ENCODE assay signal across 13 mouse cellular contexts in genomic region chr9:95541650-95542432, GRCm38 (mm10). TPM values are rescaled to one million over a fixed set of nuclear protein-coding genes. Genes with fewer than 3 reads are reported as not detected.
DNase-seq lines count a peak whose midpoint lies in the region; ATAC-seq lines count a peak whose summit lies in the region.
"Had no signal": no experiment of that assay in that cellular context is flagged by ENCODE, and none has a peak within 500 bp of the region (broad histone marks: within the 10 kb centered on the region; RNA-seq: fewer than 3 reads in every experiment).

No protein-coding gene starts in this region.

- H3K36me3 ChIP-seq in embryonic facial prominence, embryonic 12.5 days = no peaks in the 10 kb centered on the region
- no peaks in the 10 kb centered on the region for H3K36me3 ChIP-seq in embryonic facial prominence, embryonic 10.5 days (replicated peaks)
- H3K36me3 ChIP-seq in kidney, embryonic 16.5 days (ENCODE audit: insufficient read depth, low read length) = no peaks in the 10 kb centered on the region
- H3K36me3 ChIP-seq in midbrain, embryonic 14.5 days (ENCODE audit: control insufficient read depth, insufficient read depth, low read length) = no peaks in the 10 kb centered on the region
- H3K36me3 ChIP-seq: embryonic facial prominence, embryonic 15.5 days; limb, embryonic 13.5 days had no signal

- H3K4me3 ChIP-seq in embryonic facial prominence, embryonic 12.5 days = no peak overlapping the region
- no peak overlapping the region for H3K4me3 ChIP-seq in embryonic facial prominence, embryonic 10.5 days
- H3K4me3 ChIP-seq in kidney, embryonic 16.5 days (ENCODE audit: low read length) = no peak overlapping the region
- no peak overlapping the region for H3K4me3 ChIP-seq in midbrain, embryonic 14.5 days (replicated peaks; ENCODE audit: low read depth, low read length)
- H3K4me3 ChIP-seq: embryonic facial prominence, embryonic 15.5 days; limb, embryonic 13.5 days had no signal

- H3K9ac ChIP-seq in embryonic facial prominence, embryonic 12.5 days = peak overlapping the region; percentile 24; the same call in 1 of the 2 replicates
- no peak overlapping the region for H3K9ac ChIP-seq in kidney, embryonic 16.5 days (replicated peaks; ENCODE audit: low read length)
- H3K9ac ChIP-seq in midbrain, embryonic 14.5 days (replicated peaks; ENCODE audit: low read length) = no peak overlapping the region
- H3K9ac ChIP-seq: embryonic facial prominence, embryonic 15.5 days; limb, embryonic 13.5 days had no signal

- no peak overlapping the region for H3K27ac ChIP-seq in embryonic facial prominence, embryonic 12.5 days
- no peak overlapping the region for H3K27ac ChIP-seq in embryonic facial prominence, embryonic 10.5 days (replicated peaks)
- no peak overlapping the region for H3K27ac ChIP-seq in kidney, embryonic 16.5 days (ENCODE audit: low read length)
- H3K27ac ChIP-seq in midbrain, embryonic 14.5 days (replicated peaks; ENCODE audit: low read depth, low read length) = peak overlapping the region; percentile 66
- H3K27ac ChIP-seq: embryonic facial prominence, embryonic 15.5 days; limb, embryonic 13.5 days had no signal

- WGBS in embryonic facial prominence, embryonic 12.5 days = 66% methylated on average over 15 of the region's 15 CpGs
- 78% methylated on average over 15 of the region's 15 CpGs for WGBS in embryonic facial prominence, embryonic 10.5 days
- WGBS in kidney, embryonic 16.5 days = 69% methylated on average over 15 of the region's 15 CpGs
- WGBS in midbrain, embryonic 14.5 days = 56% methylated on average over 15 of the region's 15 CpGs

- no peaks in the 10 kb centered on the region for H3K9me3 ChIP-seq in embryonic facial prominence, embryonic 12.5 days
- H3K9me3 ChIP-seq in embryonic facial prominence, embryonic 10.5 days = no peaks in the 10 kb centered on the region
- H3K9me3 ChIP-seq in kidney, embryonic 16.5 days (ENCODE audit: low read length) = no peaks in the 10 kb centered on the region
- no peaks in the 10 kb centered on the region for H3K9me3 ChIP-seq in midbrain, embryonic 14.5 days (ENCODE audit: control insufficient read depth, low read length)
- H3K9me3 ChIP-seq: embryonic facial prominence, embryonic 15.5 days; limb, embryonic 13.5 days had no signal

- no peaks in the 10 kb centered on the region for H3K27me3 ChIP-seq in embryonic facial prominence, embryonic 12.5 days
- no peaks in the 10 kb centered on the region for H3K27me3 ChIP-seq in embryonic facial prominence, embryonic 10.5 days (replicated peaks; ENCODE audit: low read depth, poor library complexity, severe bottlenecking)
- no peaks in the 10 kb centered on the region for H3K27me3 ChIP-seq in kidney, embryonic 16.5 days (ENCODE audit: insufficient read depth, low read length)
- H3K27me3 ChIP-seq in midbrain, embryonic 14.5 days (ENCODE audit: control insufficient read depth, insufficient read depth, low read length) = no peaks in the 10 kb centered on the region
- H3K27me3 ChIP-seq: embryonic facial prominence, embryonic 15.5 days; limb, embryonic 13.5 days had no signal

- no peaks in the 10 kb centered on the region for H3K4me1 ChIP-seq in embryonic facial prominence, embryonic 12.5 days
- H3K4me1 ChIP-seq in embryonic facial prominence, embryonic 10.5 days = no peaks in the 10 kb centered on the region; the same call in 1 of the 2 replicates
- no peaks in the 10 kb centered on the region for H3K4me1 ChIP-seq in kidney, embryonic 16.5 days (ENCODE audit: insufficient read depth, low read length)
- H3K4me1 ChIP-seq in midbrain, embryonic 14.5 days (ENCODE audit: control insufficient read depth, insufficient read depth, low read length) = no peaks in the 10 kb centered on the region
- H3K4me1 ChIP-seq: embryonic facial prominence, embryonic 15.5 days; limb, embryonic 13.5 days had no signal

- H3K4me2 ChIP-seq in embryonic facial prominence, embryonic 12.5 days (replicated peaks) = no peak overlapping the region
- no peak overlapping the region for H3K4me2 ChIP-seq in kidney, embryonic 16.5 days (replicated peaks; ENCODE audit: low read depth, low read length)
- no peak overlapping the region for H3K4me2 ChIP-seq in midbrain, embryonic 14.5 days (ENCODE audit: low read length)
- H3K4me2 ChIP-seq: embryonic facial prominence, embryonic 15.5 days; limb, embryonic 13.5 days had no signal

- no peak for DNase-seq in embryonic facial prominence, embryonic 10.5 days (ENCODE audit: low spot score)
- peak; percentile 56 for DNase-seq in kidney, adult 18-20 months
- peak; percentile 66 to 72 for DNase-seq in kidney, postnatal 36 days
- DNase-seq in midbrain, embryonic 14.5 days = peak; percentile 56
- DNase-seq in frontal cortex, postnatal 36 days (ENCODE audit: low spot score in 2 of 2) = no peak
- DNase-seq in gastrocnemius, adult 18-20 months (ENCODE audit: low spot score) = no peak
- DNase-seq: cerebellum, adult 9-11 months; layer of hippocampus, postnatal 36 days had no signal

- ATAC-seq in embryonic facial prominence, embryonic 12.5 days (ENCODE audit: insufficient number of reproducible peaks, insufficient read depth, low FRiP score, low TSS enrichment) = no peak
- no peak for ATAC-seq in kidney, embryonic 16.5 days (ENCODE audit: low FRiP score, low TSS enrichment)
- ATAC-seq in midbrain, embryonic 14.5 days (ENCODE audit: low FRiP score, low TSS enrichment) = no peak
- ATAC-seq: intestine, embryonic 16.5 days had no signal

RNA-seq across cellular contexts. Expression of gene Paqr9, which starts 17.6 kb away (rescaled TPM):
- polyA plus RNA-seq in embryonic facial prominence, embryonic 12.5 days (2016; fragmentation: Nextera tagmentation; extraction: Ambion mirVana) = 0.45 and 0.62 TPM in 2 replicates
- polyA plus RNA-seq in embryonic facial prominence, embryonic 10.5 days (2016; fragmentation: Nextera tagmentation; extraction: Ambion mirVana) = 0.16 and 0.19 TPM in 2 replicates
- polyA plus RNA-seq in kidney, embryonic 16.5 days (2015; fragmentation: Nextera tagmentation; extraction: Ambion mirVana) = 0.81 and 1.00 TPM in 2 replicates
- polyA plus RNA-seq in midbrain, embryonic 14.5 days (2014; fragmentation: Nextera tagmentation; extraction: Ambion mirVana) = 4.7 and 6.0 TPM in 2 replicates
- 1 to 10 TPM; 2.0 to 3.2 TPM for total RNA-seq in gastrocnemius, adult 18-20 months (2021)

RNA-seq across cellular contexts. Expression of gene U2surp, which starts 30.0 kb away (rescaled TPM):
- polyA plus RNA-seq in embryonic facial prominence, embryonic 12.5 days (2016; fragmentation: Nextera tagmentation; extraction: Ambion mirVana) = 155 and 164 TPM in 2 replicates
- 123 and 134 TPM in 2 replicates for polyA plus RNA-seq in embryonic facial prominence, embryonic 10.5 days (2016; fragmentation: Nextera tagmentation; extraction: Ambion mirVana)
- polyA plus RNA-seq in kidney, embryonic 16.5 days (2015; fragmentation: Nextera tagmentation; extraction: Ambion mirVana) = 100 and 134 TPM in 2 replicates
- polyA plus RNA-seq in midbrain, embryonic 14.5 days (2014; fragmentation: Nextera tagmentation; extraction: Ambion mirVana) = 136 and 137 TPM in 2 replicates
- 10 to 100 TPM; 25.1 to 29.3 TPM for total RNA-seq in gastrocnemius, adult 18-20 months (2021)

Comparison
In these comparisons a context has a peak if more than half of its experiments do, and no peak if none do; other contexts are left out.
1. DNase-seq: peak in kidney, adult 18-20 months (single experiment), kidney, postnatal 36 days (2 of 2) and midbrain, embryonic 14.5 days (single experiment); none in embryonic facial prominence, embryonic 10.5 days (single experiment), frontal cortex, postnatal 36 days (0 of 2) and gastrocnemius, adult 18-20 months (single experiment).